Mouse (Mus musculus) midbrain, postnatal 0 days (tissue): ENCODE measurements around the gene Banp. TPM values are rescaled to one million over a fixed set of nuclear protein-coding genes. Genes with fewer than 3 reads are reported as not detected.

Experiments
- ATAC-seq: fragments of 200-750 bp; cut with Nextera tagmentation; 2 replicates; pipeline ENCODE4 v1.8.0; 2017; ENCODE audit warnings: moderate number of reproducible peaks, mild to moderate bottlenecking, moderate TSS enrichment, moderate library complexity; ENCODE audit not compliant: low FRiP score
- DNase-seq: peaks from one replicate; pipeline ENCODE4 v3.0.0-alpha.2; 2015; ENCODE audit warnings: low spot score
- H3K27ac ChIP-seq: fragments of 300-500 bp; sonication (generic); 2 replicates; pipeline ENCODE4 v1.5.1; 2014; ENCODE audit warnings: low read depth, mild to moderate bottlenecking, low read length, mixed read lengths
- H3K27me3 ChIP-seq: fragments of 300-500 bp; sonication (generic); 2 replicates; pipeline ENCODE4 v1.6.1; 2014; ENCODE audit warnings: low read length, control low read depth, mixed read lengths; ENCODE audit not compliant: insufficient read depth
- H3K36me3 ChIP-seq: fragments of 300-500 bp; sonication (generic); 2 replicates; pipeline ENCODE4 v1.6.1; 2014; ENCODE audit warnings: low read length, control low read depth, mixed read lengths; ENCODE audit not compliant: insufficient read depth
- H3K4me1 ChIP-seq: fragments of 300-500 bp; sonication (generic); 2 replicates; pipeline ENCODE4 v1.6.1; 2014; ENCODE audit warnings: mild to moderate bottlenecking, control low read depth, antibody characterized with exemption, low read length, mixed read lengths; ENCODE audit not compliant: insufficient read depth
- H3K4me2 ChIP-seq: fragments of 300-500 bp; sonication (generic); 2 replicates; pipeline ENCODE4 v1.6.1; 2014; ENCODE audit warnings: low read depth, mild to moderate bottlenecking, low read length, mixed read lengths; ENCODE audit not compliant: poor library complexity, severe bottlenecking
- H3K4me3 ChIP-seq: fragments of 300-500 bp; sonication (generic); 2 replicates; pipeline ENCODE4 v1.5.1; 2014; ENCODE audit warnings: low read depth, mild to moderate bottlenecking, low read length, moderate library complexity
- H3K9ac ChIP-seq: fragments of 300-500 bp; sonication (generic); replicated peaks from 2 replicates; pipeline ENCODE4 v1.6.1; 2014; ENCODE audit warnings: mild to moderate bottlenecking, low read length, moderate library complexity, mixed read lengths; ENCODE audit not compliant: poor library complexity, severe bottlenecking
- H3K9me3 ChIP-seq: fragments of 300-500 bp; sonication (generic); 2 replicates; pipeline ENCODE4 v1.6.1; 2016; ENCODE audit warnings: low read length, control low read depth
- CTCF ChIP-seq: IDR thresholded peaks from 2 replicates; pipeline ENCODE4 v1.5.1; 2016; ENCODE audit warnings: antibody characterized with exemption, mild to moderate bottlenecking
- WGBS: fragments of 180-500 bp; shearing (Covaris S2); extraction: QIAGEN DNeasy Blood & Tissue Kit; methylation state at CpG from one replicate; pipeline ENCODE4 v1.1.7; 2014; 5-methylcytosine and 5-hydroxymethylcytosine counted together
- polyA plus RNA-seq: library from polyadenylated mRNA; unstranded; fragments of >200 nt; fragmentation: Nextera tagmentation; extraction: Ambion mirVana; gene quantifications from 2 replicates; pipeline ENCODE4 v1.2.1, GENCODE M21; 2015
- total RNA-seq: library from RNA; depleted of rRNA; stranded (reverse); fragments of >200 nt; gene quantifications from 2 replicates; pipeline ENCODE4 v1.2.3, GENCODE M21; 2014

The Banp gene
- total and polyA plus RNA-seq, 2 experiments from 2014 or later: 24.8 to 51.6 TPM

GRCm38 (mm10) chr8:121921582-121921981 is 28.0 kb upstream of the Banp start:
- Histone ChIP-seq H3K9me3 (no peaks in the 10 kb centered on the region), H3K4me1 (no peaks in the 10 kb centered on the region), H3K27ac (no peak overlapping the region), H3K4me2 (no peak overlapping the region), H3K9ac (no peak overlapping the region), H3K4me3 (no peak overlapping the region), H3K36me3 (no peaks in the 10 kb centered on the region), H3K27me3 (no peaks in the 10 kb centered on the region)
- ATAC-seq (no peak), DNase-seq (no peak)
- TF ChIP-seq CTCF: no peak
- WGBS: 70% methylated on average over 8 of the region's 8 CpGs

GRCm38 (mm10) chr8:121922101-121922500 is 27.4 kb upstream of the Banp start:
- H3K9me3 ChIP-seq: no peaks in the 10 kb centered on the region
- ATAC-seq: no peak
- H3K4me1 ChIP-seq: no peaks in the 10 kb centered on the region
- DNase-seq: no peak
- no peak overlapping the region for H3K27ac ChIP-seq
- no peak for TF ChIP-seq CTCF
- H3K4me2 ChIP-seq: no peak overlapping the region
- 68% methylated on average over 8 of the region's 8 CpGs for WGBS
- no peaks in the 10 kb centered on the region for H3K27me3 ChIP-seq
- H3K4me3 ChIP-seq: no peak overlapping the region
- H3K9ac ChIP-seq: no peak overlapping the region
- no peaks in the 10 kb centered on the region for H3K36me3 ChIP-seq

- H3K4me1 ChIP-seq: no peaks in the 10 kb centered on the region
- H3K4me3 ChIP-seq: no peak overlapping the region
- no peak for ATAC-seq
- no peak for DNase-seq
- no peak overlapping the region for H3K9ac ChIP-seq
- no peaks in the 10 kb centered on the region for H3K9me3 ChIP-seq
- WGBS: 89% methylated on average over 5 of the region's 5 CpGs
- TF ChIP-seq CTCF: peak; percentile 13; the same call in 1 of the 2 replicates
- no peak overlapping the region for H3K4me2 ChIP-seq
- H3K27me3 ChIP-seq: no peaks in the 10 kb centered on the region
- H3K36me3 ChIP-seq: no peaks in the 10 kb centered on the region
- no peak overlapping the region for H3K27ac ChIP-seq
These were observed 24.9 kb upstream of the Banp start for GRCm38 (mm10) chr8:121924681-121925080.

GRCm38 (mm10) chr8:121925624-121926023 is 23.9 kb upstream of the Banp start:
- Histone ChIP-seq H3K4me2 (no peak overlapping the region), H3K27me3 (no peaks in the 10 kb centered on the region), H3K4me1 (no peaks in the 10 kb centered on the region), H3K4me3 (no peak overlapping the region), H3K36me3 (no peaks in the 10 kb centered on the region), H3K27ac (no peak overlapping the region), H3K9ac (no peak overlapping the region), H3K9me3 (no peaks in the 10 kb centered on the region)
- DNase-seq (peak; percentile 91), ATAC-seq (no peak)
- 31% methylated on average over 10 of the region's 10 CpGs for WGBS
- peak; percentile 97 for TF ChIP-seq CTCF

GRCm38 (mm10) chr8:121926266-121926665 is 23.3 kb upstream of the Banp start:
- Histone ChIP-seq H3K4me3 (no peak overlapping the region), H3K27ac (no peak overlapping the region), H3K27me3 (no peaks in the 10 kb centered on the region), H3K9ac (no peak overlapping the region), H3K36me3 (no peaks in the 10 kb centered on the region), H3K9me3 (no peaks in the 10 kb centered on the region), H3K4me1 (no peaks in the 10 kb centered on the region), H3K4me2 (no peak overlapping the region)
- no peak for TF ChIP-seq CTCF
- DNase-seq (no peak), ATAC-seq (no peak)
- WGBS: 68% methylated on average over 8 of the region's 8 CpGs

GRCm38 (mm10) chr8:121927316-121927715 is 22.2 kb upstream of the Banp start:
- peak; percentile 49; the same call in 1 of the 2 replicates for ATAC-seq
- Histone ChIP-seq H3K27ac (no peak overlapping the region), H3K9ac (no peak overlapping the region), H3K27me3 (no peaks in the 10 kb centered on the region), H3K4me1 (no peaks in the 10 kb centered on the region), H3K36me3 (no peaks in the 10 kb centered on the region), H3K9me3 (no peaks in the 10 kb centered on the region), H3K4me3 (no peak overlapping the region), H3K4me2 (no peak overlapping the region)
- TF ChIP-seq CTCF: peak; percentile 68
- DNase-seq: peak; percentile 71
- WGBS: 41% methylated on average over 8 of the region's 8 CpGs
